Mouse (Mus musculus) layer of hippocampus, postnatal 25 days (tissue): Measurements from ENCODE around the gene Meioc. TPM values are rescaled to one million over a fixed set of nuclear protein-coding genes. Genes with fewer than 3 reads are reported as not detected.
A peak's percentile ranks its signal among the peaks of the same experiment; 100 is the strongest.

ENCODE experiments used
- DNase-seq, 2 experiments: peaks; one replicate each; pipeline ENCODE4 v3.0.0; 2022; ENCODE audit warnings: mixed read lengths in 2 of 2, low spot score in 1 of 2; ENCODE audit errors: extremely low spot score in 1 of 2
- total RNA-seq, 2 experiments: library from RNA; stranded (reverse); gene quantifications; 2 replicates each; pipeline ENCODE4 v1.2.3; 2021

The Meioc gene
- not detected for total RNA-seq

DNA sequence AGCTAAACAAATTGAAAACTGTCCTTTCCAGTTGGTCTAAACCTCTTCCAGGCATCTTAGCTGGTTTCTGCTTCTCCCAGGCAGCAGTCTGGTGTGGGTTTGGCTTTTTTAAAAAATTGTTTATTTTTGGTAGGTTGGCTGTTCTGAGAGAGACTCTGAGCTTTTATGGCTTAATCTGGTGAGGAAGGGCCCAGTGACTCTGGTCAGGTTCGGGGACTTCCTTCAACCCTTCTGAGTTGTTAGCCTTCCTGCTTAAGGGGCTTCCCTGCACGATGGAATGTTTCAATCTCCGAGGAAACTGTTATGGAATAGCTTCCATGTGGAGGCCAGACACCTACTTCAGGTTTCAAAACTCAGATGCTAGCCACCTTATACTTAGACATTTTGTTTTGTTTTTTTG lies at the start of gene Meioc:
TSS of gene Meioc (plus strand) at position 301 of the 400 bp plus-strand sequence.
- no peak for DNase-seq

GRCm38 (mm10) chr11:102619449-102619848 lies 44.1 kb upstream of the Meioc start:
- no peak for DNase-seq

GRCm38 (mm10) chr11:102623876-102624789 lies 39.4 kb upstream of the Meioc start:
- DNase-seq, result no peak

DNA sequence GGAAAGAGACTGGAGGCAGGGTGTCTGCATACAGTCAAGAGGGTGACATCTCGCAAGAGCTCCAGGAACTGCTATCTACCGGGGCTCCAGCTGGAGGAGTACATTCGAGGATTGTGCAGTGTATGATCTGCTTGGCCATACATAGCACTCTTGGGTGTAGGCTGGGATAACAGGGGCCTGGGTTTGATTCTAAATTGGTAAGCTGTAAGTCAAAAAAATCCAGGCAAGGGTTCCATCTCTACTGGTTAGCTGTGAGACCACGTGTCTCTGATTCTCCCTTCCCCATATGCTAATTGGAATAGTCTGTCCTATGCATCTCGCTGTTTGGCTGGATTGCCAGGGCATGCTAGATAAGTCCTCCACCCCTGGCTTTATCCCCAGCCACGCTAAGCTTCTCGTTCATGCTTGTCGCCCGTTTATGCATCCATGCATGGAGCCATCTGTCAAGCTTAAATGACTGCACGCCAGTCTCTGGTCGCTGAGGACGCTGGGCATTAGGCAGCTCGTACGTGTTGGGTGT lies 38.6 kb upstream of the Meioc start:
- no peak for DNase-seq

DNA sequence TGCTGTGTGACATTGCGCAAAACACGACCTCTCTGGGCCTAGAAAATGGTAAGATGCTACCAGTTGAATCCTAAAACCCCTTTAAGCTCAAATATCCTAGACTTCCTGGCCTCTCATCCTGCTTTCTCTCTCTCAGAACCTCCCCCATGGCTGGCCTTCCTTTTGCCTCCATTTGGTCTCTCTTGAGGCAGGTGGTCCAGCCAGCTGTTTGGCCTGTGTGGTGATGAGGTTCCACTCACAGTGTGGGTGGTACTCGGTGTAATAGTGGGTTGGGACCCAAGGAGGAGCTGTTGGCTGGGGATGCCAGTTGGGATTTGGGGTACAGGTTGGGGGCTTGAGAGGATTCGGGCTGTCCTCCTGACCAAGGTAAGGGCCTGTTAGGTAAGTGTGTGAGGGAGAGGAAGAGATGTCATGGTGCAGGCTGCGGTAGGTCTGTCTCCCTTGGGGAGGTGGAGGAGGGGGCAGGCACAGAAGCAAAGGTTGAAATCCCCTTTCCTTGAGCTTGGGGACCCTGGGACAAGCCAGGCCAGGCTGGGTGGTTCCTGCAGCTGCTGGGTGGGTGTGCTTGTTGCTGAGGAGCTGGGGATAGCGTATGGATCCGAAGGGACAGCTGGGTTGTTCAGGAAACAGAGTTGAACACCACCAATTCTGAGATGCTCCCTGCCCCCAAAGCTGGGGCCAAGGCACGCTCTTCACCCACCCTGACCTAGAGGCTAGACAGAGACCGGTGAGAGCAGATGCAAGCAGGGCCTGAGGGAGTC lies 36.2 kb upstream of the Meioc start:
- DNase-seq, result no peak

DNA sequence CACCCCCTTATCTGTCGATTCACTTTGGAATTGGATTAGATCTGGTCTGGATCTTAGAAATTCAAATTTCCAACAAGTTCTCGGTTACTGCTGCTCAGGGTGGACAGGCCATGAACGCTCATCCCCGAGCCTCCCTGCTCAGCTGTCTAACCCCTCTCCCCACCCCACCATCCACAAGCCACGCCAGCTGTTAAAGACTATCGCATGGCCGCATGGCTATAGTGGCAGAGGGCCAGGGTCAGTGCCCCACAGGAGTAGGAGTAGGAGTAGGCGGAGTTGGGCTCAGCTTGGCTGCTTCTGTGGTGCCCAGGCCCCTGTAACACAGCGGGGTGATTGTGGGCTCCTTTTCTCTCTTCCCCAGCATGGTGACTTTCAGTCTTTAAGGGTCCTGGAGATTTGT lies 35.0 kb upstream of the Meioc start:
- no peak for DNase-seq

DNA sequence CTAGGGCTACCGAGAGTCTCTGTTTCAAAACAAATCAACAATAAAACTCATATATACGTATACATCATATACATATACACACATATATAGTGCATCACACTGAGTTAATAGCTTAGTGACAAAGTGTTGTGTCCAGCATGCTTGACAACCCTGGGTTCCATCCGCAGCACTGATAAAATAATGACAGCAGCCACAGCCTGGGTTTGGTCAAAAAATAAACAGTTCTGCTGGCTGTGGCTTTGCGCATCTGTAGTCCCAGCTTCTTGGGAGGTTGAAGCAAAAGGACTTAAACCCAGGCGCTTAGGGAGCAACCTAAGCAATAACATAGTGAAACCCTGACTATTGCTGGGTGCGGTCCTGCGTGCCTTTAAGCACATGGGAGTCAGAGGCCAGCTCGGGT lies 34.1 kb upstream of the Meioc start:
- no peak for DNase-seq

- no peak for DNase-seq
Measured at GRCm38 (mm10) chr11:102630731-102631130, 32.8 kb upstream of the Meioc start.

- DNase-seq, result no peak
Measured at GRCm38 (mm10) chr11:102631203-102631602, 32.3 kb upstream of the Meioc start.

DNA sequence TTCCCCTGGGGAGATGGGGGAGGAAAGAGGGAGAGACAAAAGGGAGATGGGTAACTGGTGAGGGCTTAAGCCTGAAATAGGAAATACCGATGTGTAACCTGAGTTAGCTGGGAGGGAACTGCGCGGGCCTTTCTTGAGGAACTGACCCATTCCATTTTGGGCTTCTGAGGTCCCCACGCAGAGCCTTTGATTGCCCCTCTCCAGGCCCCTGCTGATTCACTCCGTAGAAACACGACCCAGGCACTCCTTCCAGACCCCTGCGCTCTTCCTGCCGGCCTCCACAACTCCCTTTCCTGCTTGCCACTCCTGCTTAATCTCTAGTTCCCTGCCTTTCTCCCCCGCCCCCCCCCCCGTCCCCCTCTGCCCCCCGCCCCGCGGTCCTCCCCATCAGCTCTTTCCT lies 30.8 kb upstream of the Meioc start:
- DNase-seq, result no peak

- DNase-seq, result no peak
Measured at GRCm38 (mm10) chr11:102633379-102633778, 30.1 kb upstream of the Meioc start.

DNA sequence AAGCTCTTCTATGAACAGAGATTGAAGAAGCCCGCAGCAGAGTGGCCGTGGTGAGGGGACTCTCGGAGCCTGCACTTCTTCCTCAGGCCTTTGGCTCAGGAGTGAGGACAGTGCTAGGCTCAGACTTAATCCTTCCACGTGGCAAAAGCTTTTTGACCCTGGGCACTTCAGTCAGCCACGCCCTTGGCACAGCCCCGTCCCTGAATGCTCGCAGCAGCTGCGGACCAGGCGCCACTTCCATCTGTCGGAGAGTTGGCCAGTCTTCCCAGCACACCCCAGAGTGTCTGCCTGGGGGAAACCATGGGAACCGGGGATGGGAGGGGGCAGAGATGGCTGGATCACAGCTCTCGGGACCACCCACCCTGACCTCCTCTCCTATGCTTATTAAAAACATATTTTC lies 26.6 kb upstream of the Meioc start:
- no peak for DNase-seq

DNA sequence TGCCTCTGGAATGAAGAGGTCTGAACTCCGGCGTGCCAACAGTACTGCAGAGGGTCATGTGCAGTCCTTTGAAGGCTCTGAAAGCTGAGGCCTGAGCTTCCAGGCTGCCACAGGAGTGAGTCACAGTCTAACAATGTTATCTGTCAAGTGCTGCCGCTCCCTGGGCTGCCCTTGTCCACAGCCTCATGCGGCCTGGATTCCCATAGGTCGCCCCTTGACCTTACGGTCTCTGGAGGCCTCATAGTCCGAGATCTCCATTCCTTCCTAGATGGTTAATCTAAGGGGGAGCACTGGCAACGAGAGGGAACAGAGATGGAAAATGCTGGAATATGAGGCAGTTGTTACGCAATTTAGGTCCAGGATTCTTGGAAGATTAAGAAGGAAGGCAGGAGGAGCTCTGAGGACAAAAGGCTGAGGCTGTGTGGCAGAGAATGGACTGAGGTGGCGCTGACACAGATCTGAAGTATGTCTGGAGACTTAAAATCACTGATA lies 19.6 kb upstream of the Meioc start:
- no peak for DNase-seq

DNA sequence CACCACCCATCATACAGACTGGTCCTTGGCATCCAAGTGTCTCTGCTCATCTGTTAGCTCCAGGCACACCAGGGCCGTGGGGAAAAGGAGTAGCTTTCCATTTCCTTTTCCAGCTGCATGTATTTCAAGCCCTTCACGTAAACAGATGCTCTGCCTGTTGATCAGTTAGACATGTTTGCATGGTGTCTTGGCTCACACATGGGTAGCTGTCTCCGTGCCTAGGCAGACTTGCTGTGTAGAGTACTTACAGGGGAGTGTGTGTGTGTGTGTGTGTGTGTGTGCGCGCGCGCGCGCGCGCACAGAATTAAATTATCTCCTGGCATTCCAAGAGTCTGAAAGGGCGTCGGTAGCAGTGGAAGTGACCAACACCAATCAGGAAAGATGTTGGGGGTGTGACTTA lies 17.3 kb upstream of the Meioc start:
- DNase-seq, result no peak

DNA sequence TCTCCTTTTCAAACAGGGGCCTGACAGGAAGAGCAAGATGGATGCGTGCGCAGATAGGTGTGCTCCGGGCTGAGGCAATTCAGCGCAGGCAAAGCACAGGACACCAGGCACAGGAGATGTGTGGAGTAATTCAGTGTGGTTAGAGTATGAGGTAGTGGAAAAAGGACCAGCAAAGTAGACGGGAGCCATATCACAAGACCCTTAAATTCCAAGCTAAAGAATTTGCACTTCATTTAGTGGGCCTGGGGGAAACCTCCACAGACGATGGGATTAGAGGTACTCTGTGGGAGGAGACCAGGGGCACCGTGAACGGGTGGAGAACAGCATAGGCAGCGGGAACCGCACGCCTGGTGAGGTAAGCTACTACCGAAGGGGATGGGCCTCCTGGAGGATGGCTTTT lies 15.6 kb upstream of the Meioc start:
- DNase-seq, result no peak

DNA sequence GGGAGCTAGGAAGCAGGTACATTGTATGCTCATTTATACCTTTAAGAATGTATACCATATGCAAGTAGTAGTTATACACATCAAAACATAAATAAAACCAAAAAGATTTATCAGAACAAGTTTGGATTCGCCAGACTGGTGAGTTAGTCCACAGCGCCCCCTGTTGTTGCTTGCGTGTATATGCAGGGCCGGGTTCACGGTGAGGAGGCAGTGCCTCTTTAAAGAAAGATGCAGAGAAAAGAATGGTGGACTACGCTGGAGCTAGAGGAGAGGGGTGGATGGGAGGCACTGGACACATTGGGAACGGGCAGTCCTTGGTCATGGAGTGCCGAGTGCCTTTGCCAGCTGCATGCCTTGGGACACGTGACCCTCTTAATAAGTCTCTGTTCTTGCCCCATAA lies 12.1 kb upstream of the Meioc start:
- DNase-seq, result peak; percentile 55 to 87

- no peak for DNase-seq
Measured at GRCm38 (mm10) chr11:102652844-102653243, 10.7 kb upstream of the Meioc start.

GRCm38 (mm10) chr11:102655888-102656287 lies 7.6 kb upstream of the Meioc start:
- no peak for DNase-seq

DNA sequence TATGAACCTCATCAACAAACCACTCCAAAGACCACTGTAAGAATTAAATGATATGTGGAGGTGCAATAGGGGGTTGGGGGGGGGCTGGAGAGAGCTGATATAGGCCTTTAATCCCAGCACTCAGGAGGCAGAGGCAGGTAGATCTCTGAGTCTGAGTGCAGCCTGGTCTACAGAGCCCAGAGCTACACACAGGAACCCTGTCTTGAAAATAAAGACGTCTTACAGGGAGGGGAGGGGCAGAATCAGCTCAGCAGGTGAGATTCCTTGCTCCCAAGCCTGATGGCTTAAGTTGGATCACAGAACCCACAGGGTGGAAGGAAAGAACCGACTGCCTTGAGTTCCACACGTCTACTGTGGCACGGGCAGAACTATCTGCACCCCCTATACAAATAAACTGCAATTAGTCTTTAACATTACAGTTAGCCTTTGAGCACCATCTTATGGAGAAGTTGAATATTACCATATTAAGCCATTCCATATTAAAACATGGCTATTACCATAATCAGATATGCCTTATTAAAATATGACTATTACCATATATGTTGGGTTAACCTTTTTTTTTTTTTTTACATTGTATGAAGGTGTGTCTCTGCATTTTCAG lies 7.1 kb upstream of the Meioc start:
- no peak for DNase-seq

DNA sequence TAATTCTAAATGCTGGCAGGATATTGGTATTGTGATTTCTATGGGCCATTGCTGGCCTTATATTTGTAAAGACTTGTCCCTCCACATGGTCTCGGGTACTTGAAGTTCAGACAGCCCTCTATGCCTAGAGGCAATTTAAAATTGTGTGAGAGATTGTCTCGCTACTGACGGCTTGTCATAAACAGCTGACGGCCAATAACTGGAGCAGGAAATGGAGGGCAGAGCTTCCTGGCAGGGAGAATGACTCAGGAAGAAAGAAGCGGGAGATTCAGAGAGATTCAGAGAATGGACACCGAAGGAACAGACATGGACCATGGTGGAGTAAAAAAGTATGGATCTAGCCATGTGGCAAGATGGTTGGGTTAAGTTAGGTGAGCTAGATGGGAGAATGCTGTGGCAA lies 6.6 kb upstream of the Meioc start:
- no peak for DNase-seq

DNA sequence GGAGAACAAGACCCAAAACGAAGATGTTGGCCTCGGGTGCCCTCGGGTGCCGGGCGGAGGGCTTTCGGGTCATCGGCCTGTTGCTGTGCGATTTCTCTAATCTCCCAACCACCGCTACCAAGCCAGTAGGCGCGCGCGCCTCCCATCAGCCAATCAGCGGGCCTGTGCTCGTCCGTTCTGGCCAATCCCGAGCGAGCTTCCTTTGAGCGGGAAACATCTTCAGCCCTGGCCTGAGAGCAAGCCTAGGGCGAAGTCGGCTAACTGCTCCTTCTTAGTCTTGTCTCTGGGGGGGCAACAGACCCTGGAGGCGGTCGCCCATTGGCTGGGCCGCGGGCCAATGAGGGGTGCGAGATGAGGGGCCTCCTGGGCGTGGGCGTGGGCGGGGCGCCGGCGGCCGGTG lies 1.6 kb downstream of the Meioc start:
- no peak for DNase-seq
